Mouse (Mus musculus) ES-E14 (cell line): ENCODE measurements around the gene Rpl36.

Source experiments
- CHD2 ChIP-seq: IDR thresholded peaks from 2 replicates; pipeline ENCODE4 v1.6.1; 2014; ENCODE audit warnings: mild to moderate bottlenecking, low read depth, low read length, inconsistent platforms
- ZNF384 ChIP-seq: IDR thresholded peaks from 2 replicates; pipeline ENCODE4 v1.6.1; 2012; ENCODE audit warnings: low read depth, low read length, inconsistent platforms

DNA sequence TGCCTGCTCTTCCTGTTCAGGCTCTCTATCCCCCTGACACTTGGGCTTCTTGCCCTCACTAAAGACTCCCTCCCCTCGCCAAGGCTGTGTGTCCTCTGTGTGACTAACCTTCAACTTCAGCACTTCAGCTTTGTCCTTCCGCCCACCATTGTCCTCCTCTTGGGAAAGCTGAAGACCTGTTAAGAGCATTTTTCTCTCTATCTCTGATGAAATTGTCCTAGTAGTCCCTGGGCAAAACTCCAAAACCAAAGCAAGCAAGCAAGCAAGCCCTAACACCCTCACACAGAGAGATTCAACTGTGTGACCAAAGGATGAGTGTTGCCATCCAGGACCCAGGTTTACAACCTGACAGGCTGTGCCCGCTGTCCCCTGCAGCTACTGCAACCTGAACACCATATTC, 50.4 kb downstream of the Rpl36 start:
- no peak for TF ChIP-seq CHD2
- TF ChIP-seq ZNF384, result no peak
